Mouse (Mus musculus) yolk sac, embryonic 10.5 days (tissue): Measurements from ENCODE around the gene Tmem138.

Experiments used
- DNase-seq: peaks from one replicate; pipeline ENCODE4 v3.0.0-alpha.2; 2017; ENCODE audit warnings: low spot score

The Tmem138 gene

DNA sequence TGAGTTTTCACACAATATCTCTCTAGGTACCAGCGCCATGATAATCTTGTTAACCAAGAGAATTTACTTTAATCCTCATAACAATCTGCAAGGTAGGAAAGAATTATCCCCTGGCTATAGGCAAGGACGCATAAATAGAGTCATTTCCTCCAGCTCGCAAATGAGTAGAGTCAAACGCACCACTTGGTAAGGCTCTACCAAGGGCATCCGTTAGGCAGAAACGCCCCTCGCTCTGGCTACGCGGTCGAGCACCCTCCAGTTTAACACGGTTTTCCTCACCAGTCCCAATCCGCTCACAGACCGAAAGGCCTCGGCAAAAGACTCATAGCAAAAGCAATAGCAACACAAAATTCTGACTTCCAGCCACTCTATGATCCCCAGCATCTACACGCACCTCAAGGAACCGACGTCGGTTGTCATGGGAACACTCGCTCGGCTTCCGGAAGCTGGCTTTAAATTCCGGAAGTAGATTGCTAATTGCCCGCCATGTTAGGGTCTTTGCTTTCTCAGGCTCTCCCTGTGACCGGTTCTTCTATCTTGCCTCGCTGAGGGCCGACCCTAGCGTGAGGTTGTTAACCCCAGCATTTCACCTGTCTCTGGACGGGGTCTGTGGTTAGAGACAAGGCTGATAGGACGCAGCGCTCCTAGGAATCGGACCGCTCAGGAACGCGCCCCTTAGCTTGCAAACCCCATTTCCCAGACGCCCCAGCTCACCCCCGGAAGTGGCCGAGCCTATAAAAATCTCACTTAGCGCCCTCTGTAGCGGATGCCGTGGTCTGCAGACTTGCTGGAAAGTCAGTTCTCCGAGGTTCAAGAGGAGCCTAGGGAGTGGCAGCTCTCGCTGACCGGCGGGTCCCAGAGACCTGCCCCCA is at the start of gene Tmem138, which contains the start of gene Cyb561a3:
TSS of gene Tmem138 (minus strand) at position 673 of the 872 bp plus-strand sequence.
TSS of gene Cyb561a3 (plus strand) at position 483 of the 872 bp plus-strand sequence.
- peak; percentile 96 for DNase-seq

DNA sequence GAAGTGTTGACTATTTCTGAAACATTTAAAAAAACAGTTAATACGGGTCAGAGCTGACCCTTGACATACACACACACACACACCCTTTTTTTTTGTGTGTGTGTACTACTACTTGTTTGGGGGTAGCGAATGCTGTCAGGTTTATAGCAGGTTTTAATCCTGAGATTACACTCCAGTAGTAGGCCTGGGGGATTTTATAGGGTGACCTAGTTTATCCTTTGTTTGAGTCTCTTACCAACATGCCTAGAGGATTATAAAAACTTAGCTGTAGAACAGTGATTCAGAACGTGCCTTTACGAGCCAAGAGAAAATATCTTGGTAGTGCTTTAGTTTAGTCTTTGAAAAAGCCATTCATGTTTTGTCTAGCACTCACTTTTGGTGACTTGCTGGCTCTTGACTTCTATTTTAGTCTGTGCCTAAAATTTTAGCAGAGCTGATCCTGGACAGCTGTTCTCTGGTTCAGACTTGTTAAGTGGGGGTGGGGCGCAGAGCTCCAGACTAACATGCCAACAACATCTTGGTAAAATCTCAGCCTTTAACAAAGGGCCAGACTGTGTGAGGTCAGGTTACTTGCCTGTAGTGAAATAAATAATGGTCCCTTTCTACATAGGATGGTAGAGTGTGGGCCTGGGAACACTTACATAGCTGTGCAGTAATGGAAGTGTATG is 31.5 kb upstream of the Tmem138 start:
- DNase-seq, result no peak

DNA sequence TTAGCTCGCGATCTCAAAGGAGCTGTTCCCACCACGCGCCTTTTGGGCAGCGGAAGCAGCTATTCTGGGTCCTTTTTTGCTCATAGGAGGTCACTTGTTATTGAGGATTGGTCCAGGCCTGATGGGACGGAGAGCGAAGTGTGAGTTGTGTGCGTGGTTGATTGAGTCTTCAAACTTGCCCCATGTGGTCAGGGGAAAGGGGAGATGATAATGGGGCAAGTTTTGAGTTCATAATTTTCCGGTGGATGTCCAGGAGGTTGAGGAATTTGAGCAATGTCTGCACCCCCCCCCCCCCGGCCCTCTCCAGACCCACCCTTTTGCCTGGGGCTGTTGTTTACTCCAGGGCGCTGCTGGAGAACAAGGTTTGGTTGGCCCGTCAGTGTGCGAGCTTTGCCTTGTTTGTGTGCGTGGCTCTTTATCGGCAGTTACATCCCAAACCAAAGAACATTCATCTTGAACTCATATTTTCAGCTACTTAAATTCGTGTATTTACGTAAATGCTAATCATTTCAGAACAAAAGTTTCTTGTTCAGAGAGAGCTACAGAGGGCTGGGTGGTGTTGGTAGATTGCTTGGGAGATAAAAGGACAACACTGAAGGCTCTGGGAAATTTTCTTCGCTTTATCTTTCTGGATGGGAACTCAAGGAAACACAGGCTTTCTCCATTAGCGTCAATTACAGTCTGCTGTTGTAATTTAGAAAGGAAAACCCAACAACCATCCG is 28.9 kb upstream of the Tmem138 start:
- DNase-seq, result peak; percentile 74

DNA sequence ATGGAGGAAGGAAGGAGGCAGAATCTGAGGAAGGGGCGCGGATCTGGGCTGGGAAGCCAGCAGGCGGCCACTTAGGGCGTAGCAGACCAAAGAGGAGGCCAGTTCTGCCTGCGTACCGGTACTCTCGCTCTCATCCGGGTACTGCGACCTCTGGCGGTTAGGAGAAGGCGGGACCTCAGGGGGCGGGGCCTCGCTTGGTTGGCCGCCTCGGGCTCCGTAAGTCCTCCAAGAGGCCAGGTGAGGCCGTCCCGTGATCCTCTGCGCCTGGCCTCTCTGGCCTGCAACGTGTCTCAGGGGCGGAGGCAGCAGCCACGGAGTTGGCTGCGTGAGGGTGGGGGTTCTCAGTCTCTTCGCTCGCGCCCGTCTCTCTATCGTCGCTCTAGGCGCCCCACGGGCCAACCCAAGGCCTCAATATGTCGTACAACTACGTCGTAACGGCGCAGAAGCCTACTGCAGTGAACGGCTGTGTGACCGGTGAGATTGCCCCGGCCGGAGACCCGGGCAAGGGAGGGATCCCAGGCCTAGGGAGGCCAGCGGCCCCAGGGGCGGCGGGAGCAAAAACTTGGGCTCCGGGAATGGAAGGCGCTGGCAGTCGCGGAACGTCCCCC is 28.2 kb upstream of the Tmem138 start, which contains the start of the genes Ddb1 and Tkfc:
TSS of gene Ddb1 (plus strand) at position 35 of the 608 bp plus-strand sequence.
TSS of gene Tkfc (minus strand) at position 362 of the 608 bp plus-strand sequence.
- peak; percentile 98 for DNase-seq

DNA sequence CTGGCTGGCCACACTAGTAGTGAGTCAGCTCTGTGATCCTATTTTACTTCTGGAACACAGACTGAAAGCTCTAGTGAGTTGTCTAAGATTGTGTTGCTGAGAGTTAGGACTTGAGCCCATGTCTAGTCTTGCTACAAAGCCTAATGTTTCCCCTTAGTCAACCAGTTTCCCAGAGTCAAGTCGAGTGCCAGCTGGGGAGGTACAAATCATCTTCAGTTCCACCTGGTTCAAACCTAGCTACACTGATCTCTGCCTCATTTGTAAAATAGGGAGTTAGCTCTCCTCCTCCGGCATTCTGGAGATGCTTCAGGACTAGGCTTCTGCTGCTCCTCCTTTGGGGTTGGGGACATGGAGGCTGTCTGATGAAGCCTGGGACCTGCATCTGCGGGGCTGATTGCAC is 27.4 kb upstream of the Tmem138 start:
- DNase-seq, result peak; percentile 21

DNA sequence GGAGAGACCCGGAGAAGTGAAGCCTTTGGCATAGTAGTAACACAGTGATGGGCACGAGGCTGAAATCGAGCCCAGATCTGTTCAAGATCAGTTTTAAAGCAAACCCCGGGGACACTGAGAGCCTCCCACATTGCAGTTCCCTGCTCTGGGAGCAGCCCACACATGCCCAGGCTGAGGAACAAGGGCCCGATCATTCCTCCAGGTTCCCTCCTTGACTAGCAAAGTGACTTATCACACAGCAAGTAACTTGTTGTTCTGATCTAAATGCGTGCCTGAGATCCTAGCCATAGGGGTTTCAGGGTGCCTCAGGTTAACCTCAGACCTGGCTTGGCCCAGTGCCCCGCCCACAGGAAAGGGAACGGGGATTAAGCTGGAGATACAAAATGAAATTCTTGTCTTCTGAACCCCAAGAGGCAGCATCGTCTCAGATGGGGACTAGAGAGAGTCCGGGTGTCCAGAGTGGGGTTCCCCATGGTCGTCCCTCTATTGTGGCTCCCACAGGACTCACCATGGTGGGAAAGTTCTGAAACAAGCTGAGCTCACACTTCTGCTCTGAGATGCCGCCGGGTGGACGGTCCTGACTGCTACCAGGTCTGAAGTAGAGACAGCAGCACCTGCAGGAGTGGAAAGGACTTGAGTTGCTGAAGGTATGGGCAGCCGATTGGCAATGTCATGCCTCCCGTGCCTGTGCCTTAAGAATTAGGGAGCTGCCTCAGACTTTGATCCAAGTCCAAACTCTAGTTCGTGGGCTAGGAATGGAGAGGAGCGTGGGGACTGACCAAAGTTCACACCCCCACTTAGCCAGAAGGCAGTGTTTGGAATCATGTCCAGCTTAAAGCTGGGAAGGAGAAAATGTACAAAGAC is 26.7 kb upstream of the Tmem138 start:
- DNase-seq, result peak; percentile 66

DNA sequence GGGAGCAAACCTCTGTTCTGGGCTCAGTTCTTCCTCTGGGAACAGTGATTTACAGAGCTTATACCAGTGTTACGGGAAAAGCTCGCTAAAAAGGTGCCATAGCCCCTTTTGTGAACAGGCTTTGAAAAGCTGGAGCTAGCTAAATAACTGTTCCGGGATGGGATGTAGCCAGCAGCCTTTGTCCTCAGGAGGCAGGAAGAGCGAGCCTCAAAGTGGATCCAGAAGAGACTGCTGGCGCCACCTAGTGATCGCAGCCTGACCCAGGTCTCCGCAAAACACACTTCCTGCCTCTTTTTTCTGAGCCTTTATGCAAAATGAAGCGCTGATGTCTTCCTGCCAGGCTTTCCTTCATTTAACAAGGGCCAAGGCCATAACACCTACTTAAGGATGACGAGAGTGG is 25.6 kb upstream of the Tmem138 start:
- DNase-seq, result peak; percentile 86

DNA sequence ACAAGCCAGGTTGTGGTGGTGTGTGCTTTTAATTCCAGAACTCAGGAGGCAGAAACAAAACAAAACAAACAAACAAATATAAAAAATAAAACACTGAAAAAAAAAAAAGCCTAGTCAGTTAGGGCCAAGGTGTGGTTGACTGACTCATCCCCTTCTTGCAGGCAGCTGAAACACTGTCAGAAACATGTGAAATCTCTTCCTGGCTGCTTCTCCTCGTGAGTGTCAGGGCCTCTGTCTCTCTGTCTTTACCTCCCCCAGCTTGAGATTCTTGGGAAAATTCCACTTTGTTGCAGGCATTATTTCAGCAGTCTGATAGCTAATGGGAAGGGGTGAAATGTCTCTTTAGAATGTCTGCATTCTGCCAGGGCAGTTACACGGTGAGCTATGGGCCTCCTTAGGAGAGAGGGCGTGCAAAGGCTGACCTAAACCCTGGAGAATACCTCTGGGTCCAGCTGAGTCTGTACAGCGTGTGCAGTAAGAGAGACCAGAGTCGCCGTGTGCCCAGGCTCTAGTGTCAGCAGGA is 25.1 kb upstream of the Tmem138 start:
- peak; percentile 20 for DNase-seq

DNA sequence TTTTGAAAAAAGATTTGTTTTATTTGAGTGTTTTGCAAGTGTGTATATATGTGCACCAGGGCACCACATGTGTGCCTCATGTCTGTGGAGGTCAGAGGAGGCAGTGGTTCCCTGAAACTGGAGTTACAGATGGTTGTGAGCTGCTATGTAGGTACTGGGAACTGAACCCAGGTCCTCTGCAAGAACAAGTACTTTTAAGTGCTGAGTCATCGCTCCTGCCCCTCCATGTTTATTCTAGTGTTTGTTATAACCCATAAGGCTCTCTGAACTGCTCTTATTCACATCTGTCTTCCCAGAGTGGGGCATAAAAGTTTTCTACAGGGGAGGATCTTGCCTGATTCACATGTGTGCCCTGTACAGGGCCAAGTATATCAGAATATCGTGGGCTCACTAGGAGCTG is 22.5 kb upstream of the Tmem138 start:
- no peak for DNase-seq

DNA sequence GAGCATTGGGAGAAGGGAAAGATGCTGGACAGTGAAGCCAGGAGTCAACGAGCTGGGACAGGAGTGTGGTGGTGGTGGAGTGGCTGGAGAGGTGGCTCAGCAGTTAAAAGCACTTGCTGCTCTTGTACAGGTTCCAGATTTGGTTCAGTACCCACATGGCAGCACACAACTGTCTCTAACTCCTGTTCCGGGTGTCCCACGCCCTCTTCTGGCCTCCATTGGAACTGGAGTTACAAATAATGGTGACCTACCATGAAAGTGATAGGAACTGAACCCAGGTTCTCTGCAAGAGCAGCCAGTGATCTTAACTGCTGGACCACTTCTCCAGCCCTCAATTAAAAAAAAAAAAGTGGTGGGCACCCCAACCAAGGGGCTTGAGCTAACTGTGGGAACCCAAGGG is 21.0 kb upstream of the Tmem138 start:
- no peak for DNase-seq

DNA sequence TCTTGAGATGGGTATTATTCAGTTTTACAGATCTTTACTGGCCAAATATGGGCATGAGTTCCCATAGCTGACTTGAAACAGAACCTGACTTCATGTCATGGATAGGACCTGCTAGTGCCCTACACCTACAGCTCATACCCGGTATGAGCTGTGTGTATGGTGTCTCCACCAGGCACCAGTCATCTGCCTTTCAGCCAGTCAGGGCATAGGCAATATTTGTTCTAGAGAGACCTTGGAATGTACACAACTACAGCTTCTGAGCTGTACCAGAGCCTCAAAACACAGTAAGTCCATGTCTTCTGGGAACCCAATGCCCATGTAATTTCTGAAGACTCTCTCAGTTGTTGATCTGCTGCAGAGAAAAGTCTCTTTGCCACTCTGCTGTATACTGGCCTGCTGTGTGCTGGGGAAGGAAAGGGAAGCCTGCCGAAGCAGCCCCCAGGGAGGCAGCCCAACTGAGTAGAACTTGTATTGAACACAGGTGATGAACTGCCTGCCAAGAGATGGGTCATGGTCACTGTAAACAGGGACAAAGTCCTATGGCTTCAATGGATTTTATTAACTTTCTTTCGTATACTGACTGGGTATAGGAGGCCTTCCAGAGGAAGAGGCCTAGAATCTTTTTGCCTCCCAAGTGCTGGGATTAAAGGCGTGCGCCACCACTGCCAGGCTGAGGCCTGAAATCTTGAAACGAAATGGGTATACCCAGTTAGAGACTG is 14.7 kb upstream of the Tmem138 start:
- DNase-seq, result no peak

DNA sequence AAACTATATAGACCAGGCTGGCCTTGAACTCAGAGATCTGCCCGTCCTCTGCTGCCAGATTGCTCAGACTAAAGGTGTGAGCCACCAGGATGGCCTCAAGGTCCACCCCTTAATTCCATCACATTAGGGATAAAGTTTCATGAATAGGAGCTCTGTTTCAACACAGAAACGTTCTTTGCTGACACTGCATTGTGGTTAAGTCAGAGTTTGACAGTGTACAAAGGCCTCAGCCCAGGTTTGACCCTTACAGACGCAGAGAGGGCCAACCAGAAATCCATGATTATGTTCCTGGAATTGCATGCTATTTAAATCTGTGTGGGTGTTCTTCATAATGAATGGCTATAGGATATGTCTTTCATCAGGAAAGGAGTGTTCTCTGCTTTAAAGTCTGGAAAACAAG is 13.1 kb upstream of the Tmem138 start:
- no peak for DNase-seq

DNA sequence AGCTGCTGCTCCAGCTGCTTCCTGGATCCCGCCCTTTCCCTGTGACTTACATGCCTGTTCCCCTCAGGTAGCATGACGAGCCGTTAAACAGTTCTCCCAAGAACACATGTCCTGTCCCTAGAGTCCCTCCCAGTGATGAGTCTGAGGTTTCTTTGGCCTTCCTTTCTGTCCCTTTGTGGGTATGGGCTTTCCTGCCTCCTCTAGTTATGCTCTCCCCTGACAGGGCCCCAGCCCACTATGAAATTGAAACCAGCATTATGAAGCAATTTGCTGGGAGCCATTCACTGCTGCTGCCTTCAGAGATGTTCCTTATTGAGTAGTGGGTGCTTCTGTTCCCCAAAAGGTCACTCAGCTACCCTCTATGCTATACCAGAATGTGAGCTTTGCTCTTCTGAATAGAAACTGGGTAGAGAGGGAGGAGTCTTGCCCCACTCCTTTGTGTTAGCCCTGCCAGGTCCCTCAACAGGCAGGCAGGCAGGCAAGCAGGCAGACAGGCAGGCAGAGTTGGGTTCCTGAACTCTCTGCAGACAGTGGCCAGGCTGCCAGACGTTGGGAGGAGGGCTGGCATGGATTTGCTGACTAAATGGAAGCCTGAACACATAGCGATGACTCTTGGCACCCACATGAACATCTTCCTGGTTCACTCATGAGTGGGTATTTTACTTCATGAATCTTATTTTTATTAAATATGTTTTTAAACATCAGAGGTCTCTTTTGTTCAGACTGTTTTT is 12.1 kb upstream of the Tmem138 start:
- DNase-seq, result no peak

DNA sequence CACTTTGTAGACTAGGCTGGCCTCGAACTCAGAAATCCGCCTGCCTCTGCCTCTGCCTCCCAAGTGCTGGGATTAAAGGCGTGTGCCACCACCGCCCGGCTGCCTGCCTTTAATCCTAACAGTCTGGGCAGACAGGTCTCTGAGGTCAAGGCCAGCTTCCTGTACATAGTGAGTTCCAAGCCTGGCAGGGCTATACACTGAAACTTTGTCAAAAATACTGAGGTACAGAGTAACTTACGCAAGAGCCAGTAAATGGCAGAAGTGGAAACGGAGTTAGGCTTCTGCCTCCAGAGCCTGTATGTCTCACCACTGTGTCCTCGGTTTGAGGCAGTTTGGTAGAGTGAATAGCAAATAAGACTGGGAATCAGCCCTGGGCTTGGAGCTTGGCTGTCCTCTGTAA is 10.1 kb upstream of the Tmem138 start:
- DNase-seq, result no peak

DNA sequence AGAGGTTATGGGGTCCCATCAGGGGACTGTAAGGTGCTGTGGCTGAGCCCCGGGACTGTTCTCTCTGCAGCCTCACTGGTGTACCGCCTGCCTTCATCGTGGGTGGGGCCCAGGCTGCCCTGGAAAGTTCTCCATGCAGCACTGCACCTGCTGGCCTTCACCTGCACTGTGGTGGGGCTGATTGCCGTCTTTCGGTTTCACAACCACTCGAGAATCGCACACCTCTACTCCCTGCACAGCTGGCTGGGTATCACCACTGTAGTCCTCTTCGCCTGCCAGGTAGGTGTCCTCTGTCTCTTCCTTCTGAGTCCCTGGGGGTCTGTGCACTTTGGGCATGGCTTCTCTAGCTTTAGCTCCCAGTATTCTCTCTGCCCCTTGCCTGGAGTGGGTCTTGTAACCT is 8.0 kb upstream of the Tmem138 start:
- DNase-seq, result no peak

DNA sequence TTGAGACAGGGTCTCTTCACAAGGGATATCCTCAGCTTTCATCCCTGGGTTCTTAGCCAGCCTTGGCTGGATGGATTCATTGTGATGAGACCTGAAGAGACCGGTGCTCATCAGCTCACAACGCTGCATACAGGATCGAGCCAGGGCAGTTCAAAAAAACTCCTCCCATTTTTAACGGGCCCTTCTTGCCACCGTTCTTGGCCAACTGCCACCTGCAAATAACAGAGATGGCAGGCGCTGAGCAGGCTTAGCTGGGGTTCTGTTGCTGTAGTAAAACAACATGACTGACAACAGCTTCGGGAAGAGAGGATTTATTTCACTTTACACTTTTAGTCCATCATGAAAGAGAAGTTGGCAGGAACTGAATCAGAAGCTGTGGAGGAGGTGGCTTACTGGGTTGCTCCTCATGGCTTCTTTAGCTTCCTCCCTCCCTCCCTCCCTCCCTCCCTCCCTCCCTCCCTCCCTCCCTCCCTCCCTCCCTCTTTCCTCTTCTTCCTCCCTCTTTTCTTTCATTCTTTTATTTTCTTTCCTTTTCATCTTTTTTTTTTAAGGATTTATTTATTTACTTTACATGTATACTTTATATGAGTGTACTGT is 6.5 kb upstream of the Tmem138 start:
- no peak for DNase-seq

DNA sequence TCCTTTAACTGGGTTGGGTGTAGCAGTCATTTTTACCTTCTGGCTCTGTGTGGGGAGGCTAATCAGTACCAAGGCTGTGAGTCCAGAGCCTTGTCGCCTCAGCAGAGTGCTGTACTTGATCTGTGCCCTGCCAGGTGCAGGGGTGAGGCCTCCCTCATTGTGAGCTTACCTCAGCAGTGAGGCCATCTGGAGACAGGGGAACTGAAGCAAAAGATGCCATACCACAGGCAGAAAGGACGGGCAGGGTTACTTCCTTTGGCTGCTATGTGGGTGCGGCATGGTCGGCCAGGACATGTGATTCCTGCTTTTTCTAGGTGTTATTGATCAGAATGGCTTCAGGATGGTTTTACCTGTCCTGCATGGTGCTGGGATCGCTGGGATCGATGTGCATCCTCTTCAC is 4.8 kb upstream of the Tmem138 start:
- no peak for DNase-seq

DNA sequence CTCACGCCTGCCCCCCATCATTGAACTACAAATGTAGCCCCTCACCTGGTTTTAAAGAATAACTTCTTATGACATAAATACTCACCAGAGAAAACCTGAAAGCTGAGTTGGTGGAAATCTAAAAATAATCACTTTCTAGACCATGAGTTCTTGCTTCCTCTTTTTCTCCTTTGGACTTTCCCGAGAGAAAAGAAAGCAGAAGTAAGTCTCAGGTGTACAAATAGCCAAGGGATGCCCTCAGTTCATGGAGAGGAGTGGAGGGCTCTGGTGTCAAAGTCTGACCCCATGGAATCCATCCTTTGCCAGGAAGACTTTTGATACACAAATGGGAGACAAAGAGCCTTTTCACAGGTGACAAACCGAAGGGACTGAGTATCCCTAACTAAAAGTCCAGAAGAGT is 3.6 kb upstream of the Tmem138 start:
- no peak for DNase-seq

DNA sequence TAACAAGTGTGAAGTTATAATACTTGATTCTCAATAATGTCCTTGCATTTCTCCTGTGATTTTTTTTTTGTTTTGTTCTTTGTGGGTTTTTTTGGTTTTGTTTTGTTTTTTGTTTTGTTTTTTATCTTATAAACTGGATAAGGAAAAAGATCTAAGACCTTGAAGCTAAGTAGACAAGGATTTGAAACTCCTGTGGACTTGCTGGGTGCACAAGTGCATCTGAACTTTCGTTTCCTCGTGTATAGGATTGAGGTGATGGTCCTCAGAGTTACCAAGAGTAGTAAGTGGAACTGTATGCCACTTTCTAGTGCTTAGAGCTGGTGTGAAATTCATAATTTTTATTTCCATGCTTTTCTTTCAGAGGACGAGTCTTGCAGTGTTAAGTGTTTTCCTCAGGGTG is 2.9 kb upstream of the Tmem138 start:
- DNase-seq, result no peak
